Mouse (Mus musculus) Muller cell, postnatal 12 days (primary cell): ENCODE results near the gene Hoxa7.

Source experiments
- DNase-seq: peaks from one replicate; pipeline ENCODE4 v3.0.0-alpha.2; 2015; ENCODE audit errors: inconsistent ontology term

Gene Hoxa7

DNA sequence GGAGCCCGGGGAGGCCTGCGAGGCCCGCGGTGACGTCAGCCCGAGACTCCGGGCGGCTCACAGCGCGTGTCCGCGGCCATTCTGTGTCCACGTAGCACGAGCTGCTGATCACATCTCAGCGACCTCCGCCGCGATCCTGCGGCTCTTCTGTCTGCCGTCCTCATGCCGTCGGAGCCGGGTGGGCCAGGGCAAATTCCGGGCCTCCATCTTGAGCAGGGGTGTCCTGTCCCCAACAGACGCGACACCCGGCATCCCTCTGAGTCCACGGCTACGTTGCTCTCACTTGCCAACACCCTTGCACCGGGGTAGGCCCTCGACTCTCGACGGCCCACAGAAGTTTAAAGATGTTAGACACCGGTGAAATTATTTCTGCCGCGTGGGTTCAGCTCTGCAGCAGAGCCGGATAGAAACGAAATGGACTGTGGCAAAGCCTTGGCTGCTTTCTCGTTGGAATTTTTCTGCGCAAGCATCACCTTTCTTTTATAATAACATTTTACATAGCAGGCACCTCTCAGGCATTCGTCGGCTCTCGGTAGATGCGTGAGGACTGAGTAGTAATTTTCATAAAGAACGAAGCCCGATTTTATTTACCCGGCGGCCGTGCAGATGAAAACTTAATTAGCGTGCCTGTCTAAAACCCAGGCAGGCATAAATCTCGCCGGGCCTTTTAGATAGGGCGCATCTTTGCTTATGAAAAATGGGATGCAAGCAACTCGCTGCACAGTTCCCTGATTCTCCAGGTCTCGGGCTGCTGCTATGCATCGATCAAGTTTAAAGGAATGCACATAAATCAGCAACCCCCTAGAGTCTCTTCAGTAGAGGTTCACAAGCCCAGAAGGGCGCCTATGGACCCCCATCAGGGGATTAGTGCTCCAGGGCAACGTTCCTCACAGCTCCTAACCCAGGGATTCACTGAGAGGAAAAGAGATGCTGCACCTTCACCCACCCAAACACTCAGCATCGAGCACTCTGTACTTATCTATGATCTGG lies 32.2 kb upstream of the Hoxa7 start:
- no peak for DNase-seq

DNA sequence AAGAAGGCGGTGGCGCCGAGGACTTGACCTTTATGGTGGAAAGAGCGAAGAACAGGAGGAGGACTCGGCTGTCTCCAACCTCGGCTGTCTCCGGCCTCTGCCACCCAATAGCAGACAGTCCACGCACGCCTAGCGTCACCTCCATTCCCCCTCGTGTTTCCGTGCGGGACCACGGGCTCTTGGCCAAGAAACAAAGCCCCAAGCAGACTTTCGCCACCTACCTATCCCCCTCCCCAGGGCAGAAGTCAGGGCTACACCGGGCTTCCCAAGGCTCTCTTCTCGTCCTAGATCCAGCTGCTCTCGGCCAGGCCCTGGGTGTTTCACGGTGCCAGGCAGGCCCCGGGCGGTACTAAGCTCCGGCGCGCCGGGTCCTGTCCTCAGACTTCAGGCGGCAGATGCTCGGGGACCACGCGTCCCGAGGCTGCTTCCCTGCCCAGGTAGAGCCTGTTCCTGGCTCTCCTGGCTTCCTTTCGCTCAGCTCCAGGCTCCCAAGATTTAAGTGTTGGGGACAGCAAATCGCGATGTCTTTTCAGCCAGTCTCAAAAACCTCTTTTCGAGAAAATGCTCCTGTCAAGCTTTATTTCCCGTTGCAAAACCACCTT lies 31.2 kb upstream of the Hoxa7 start:
- no peak for DNase-seq

DNA sequence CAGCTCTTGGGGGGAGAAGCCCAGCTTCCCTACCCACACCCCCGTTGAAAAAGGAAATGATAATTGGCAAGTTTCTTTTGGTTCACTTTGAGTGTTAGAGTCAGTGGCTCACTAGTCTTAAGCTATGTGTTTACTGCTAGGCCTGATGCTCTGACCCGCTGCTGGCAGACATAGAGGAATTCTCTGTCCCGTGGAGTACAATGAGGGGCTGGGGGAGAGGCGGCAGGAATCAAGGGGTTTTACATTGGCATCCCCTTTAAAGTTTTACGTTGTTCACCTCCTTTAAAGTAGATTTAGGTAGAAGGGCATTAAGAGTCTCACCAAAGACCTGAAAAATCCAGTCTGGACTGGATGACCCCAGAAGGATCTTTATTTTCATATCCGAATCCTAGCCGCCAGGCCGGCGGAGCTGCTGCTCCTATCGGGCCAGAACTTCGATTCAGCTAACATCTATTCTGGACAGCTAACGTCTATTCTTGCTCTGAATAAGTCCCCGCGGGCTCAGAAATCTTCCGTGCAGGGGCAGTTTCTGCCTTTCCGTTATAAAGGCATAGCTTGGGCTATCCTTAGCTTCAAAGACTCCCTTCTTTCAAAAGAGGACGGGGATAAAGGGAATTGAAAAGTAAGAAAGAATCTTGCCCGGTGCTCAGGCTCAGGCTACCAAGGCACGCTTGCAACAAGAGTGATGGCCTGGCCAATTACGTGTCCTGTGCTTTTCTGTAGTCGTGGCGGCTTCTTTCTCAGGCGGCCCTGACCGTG lies 30.5 kb upstream of the Hoxa7 start:
- no peak for DNase-seq

DNA sequence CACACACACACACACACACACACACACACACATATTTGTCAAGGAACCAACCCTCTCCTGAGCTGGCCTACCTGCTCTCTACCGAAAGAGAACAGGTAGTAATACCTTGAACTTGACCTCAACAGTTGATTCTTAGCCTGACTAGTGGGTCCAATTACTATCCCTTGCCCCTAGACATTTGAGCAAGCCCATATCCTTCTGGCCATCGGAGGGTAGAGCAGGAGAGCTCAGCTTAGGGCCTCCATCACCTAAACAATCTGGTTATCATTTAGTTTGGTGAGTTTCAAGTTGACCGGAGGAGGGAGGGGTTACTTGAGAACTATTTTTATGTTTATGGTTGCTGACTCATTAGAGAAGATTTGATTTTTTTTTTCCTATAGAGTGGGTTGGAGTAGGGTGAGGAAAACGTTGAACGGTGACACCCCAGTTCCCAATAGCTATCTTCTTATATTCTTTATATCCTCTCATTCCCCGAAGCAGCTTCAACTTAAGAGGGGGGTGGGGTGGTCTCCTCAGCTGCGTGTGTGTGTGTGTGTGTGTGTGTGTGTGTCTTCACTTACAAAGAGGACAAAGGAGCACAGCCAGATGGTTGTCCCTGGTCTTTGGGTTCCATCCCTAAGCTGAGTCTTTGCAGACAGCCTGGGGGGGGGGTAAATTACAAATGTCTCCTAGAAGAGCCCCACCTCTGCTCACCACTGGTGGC lies 29.7 kb upstream of the Hoxa7 start:
- no peak for DNase-seq

DNA sequence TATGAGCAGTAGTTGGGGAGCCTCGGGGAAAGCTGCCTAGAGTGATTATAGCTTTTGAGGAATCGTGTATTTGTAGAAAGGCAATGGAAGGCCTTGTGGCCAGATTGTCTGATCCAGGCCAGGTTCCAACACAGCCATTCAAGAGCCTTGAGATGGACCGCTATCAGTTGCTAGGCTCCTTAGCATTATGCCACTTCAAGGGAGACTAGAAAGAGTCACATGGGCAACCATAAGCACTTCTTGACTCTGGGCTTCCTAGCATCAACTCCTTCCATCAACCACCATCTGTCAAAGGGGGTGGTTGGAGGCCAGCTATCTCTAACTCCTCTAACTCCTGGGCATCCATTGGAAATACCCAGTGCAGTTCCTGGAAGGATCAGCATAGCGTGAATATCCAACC lies 28.2 kb upstream of the Hoxa7 start:
- DNase-seq = no peak

DNA sequence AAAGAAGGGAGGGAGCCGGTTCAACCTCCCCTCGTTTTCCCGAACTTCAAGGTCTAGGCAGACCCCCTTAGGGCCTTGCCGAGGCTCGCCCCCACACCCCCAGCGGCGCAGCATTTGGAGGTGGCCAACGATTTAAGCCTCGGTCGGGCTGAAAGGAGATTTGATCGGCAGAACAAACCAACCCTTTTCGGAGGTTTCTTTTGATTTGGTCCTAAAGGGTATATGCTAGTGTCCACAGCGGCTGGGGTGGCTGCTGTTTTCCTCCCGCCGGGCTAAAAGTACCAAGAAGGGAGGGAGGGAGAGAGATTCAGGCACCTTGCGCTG lies 27.7 kb upstream of the Hoxa7 start:
- no peak for DNase-seq

DNA sequence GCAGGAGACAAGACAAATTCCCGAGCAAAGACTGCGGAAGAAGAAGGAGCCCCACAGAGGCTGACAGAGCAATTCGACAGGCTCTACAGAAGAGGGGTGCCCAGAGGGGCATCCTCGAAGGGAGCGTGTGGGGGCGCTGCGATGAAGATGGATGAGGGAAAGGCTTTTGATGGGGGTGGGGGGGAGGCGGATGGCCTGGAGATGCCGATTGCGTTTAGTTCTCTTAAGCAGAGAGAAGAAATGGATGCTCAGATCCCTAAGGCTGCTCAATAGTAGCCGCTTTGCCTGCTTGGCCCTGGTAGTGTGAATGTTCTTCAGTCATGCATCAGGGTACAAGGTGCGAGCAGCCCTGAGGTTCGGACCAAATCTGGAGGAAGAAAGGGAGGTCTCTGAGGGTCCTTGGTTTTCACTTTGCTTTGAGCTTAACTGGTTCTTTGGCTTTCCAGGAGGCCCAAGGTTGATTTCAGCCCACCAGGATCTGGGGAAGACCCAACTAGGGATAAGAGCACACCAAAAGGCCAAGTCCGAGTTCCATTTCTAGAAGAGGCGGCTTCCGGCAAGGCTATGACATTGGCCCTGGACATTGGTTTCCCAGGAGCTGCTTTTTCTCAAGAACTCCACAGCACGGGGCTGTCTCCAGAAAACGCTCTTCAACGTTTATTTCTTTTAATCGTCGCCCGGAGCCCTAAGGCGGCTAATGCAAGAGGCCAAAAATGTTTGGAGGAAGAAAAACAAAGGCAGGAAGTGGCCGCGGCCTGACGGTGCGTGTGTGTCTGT lies 27.2 kb upstream of the Hoxa7 start:
- no peak for DNase-seq

DNA sequence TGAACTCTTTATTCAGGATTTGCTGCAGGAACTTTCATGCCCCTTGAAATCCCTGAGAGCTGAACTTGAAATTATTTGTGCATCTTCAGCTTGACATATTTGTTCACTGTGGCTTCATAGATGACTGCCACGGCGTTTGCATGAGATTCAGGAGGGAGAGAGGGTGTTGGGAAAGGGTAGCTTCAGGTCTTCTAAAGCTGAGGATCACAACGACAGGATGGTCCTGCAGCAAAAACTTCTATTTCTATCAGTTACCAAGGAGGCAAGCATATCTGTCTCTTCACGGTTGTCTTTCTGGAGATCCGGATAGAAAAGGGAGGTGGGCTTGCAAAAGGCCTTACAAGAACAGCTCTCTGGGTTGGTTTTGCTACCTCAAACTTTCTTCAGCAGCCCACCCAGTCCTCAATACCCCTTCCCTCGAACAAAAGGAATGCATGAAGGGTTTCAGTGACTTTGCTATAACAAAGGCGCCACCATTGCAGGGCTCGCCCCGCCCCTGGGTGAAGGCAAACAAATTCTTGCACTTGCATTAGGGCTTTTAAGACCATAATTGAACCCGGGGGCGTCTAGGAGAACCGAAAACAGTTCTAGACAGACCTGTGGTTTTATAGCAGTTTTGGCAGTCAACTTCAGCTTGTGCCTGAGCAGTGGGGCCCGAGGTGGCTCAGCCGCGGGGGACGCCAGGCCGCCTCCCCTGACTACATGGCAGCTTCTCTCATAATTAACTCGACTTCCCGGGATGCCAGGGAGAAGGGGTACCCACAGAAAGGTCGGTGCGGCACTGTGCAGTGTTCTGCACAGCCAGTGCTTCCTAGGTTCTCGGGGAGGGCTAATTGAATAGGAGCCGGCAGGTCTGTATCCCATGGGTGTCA lies 26.3 kb upstream of the Hoxa7 start:
- no peak for DNase-seq

DNA sequence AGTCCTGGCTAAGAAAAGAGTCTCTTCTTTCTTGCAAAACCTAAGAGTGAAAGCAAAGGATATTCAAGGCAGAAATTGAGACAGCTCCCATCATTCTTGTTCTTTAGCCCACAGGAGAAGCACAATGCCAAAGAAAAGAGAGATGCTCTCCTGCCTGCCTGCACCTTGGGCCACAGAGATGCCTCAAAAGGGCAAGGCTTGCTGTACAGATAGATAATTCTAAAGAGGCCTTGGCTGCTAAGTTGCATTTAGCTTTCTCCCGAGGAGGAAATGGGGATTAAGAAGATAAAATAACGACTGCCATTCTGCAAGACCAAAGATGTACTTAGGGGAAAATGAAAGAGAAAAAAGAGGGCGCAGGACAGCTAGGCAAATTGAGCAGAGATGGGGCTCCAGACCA lies 25.3 kb upstream of the Hoxa7 start:
- DNase-seq = no peak

DNA sequence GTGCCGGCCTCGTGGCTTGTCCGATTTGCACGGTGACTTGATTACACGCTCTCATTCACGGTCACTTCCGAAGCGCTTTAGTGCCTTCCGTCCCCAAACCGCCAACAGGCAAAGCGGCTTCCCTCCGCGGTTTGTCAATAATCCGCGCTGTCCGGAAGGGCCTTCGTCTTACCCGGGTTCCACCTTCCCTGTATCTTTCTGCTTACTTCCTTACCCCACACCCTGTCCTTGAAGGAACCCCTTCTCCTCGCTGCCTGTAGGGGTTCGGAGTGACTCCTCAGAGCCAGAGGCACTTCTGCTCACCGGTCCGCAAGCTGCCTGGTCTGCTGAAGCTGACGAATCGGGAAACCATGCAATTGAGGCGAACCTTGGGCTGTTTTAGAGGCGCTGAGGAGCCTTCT lies 24.7 kb upstream of the Hoxa7 start:
- DNase-seq = no peak

DNA sequence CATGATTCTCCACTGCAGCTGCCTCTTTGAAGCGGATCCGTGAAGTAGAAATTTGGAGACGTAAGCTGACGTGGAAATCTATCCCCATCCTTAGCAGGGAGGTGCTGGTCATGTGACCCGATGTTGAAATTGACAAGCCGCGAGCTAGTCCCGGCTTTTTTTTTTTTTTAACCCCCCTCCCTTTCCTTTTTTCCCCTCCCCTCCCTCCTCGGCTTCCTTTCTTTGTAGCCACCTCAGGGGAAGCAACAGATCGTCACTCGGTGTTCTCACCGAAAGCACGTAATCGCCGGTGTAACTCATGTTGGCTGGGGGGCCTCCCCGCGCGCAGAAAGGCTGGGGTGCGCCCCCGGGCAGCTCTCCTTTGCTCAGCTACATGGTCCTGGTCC lies 24.1 kb upstream of the Hoxa7 start, which contains the start of gene Hoxa11:
Hoxa11 (minus strand) TSS at position 54 of the 386 bp plus-strand sequence.
- no peak for DNase-seq

DNA sequence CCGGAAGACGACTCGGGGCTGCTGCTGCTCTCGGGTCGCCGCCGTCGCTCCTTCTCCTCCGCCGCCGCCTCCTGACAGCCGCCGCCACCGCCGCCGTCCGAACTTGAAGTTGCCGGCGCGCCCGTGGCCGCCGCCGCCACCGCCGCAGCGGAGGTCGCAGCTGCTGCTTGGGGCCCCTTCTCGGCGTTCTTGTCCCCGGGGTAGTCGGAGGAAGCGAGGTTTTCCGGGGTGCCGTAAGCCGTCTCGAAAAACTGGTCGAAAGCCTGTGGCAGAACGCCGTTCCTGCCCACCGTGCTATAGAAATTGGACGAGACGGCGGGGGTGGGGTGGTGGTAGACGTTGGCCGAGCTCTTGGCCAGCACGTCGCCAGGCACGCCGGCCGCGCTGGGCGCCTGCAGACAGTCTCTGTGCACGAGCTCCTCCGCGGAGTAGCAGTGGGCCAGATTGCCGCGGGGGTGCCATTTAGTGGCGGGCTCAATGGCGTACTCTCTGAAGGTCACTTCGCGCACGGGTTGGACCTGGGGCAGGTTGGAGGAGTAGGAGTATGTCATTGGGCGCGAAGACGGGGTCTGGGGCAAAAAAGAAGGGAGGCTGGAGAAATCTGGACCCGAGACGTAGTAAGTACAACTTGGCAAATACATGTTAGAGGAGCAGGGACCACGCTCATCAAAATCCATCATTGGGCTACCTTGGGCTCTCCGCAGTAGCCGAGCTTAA lies 23.5 kb upstream of the Hoxa7 start:
- DNase-seq = no peak

DNA sequence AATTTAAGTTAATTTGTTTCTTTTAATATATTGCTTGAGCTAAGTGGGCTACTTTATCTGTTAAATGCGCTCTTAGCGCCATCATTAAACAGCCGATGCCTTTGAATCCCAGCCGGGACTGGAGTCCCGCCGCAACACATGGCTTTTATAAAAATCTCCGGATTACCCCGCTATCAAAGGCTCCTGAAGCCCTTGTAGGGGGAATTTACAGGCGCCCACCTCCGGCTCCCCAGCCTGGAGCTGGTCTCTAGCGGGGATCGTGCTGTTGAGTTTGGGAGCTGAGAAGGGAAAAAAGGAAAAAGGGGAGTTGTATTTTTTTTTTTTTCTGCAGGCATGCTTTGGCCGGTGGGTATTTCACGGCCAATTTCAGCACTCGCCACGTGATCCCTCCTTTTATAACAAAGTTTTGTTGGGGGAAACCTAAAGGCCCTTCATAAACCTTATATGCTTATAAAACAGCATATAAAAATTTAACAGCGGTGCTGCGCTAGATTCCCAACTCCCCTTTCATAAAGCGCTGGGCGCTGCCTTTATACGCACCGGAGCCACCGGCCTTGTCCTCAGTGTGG lies 22.9 kb upstream of the Hoxa7 start:
- DNase-seq = no peak

DNA sequence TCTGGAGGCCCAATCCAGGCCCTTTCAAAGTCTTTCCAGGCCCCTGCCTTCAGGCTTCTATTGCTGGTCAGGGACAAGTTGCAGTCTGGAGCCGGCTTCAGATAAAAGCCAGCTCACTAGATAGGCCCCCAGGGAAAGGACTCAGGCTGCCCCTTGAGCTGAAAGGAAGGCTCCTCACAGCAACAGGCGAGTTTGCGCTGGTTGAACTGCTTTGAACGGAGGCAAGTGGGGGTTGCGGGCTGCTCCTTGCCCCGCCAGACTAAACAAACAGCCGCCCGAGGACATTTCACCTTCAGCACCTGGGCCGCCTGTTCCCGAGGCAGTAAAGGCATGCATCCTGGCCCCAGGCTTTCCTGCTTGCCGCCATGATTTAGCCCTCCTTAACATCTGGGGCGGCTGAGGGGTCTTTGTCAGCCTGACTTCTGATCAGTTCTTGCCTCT lies 22.0 kb upstream of the Hoxa7 start:
- no peak for DNase-seq

DNA sequence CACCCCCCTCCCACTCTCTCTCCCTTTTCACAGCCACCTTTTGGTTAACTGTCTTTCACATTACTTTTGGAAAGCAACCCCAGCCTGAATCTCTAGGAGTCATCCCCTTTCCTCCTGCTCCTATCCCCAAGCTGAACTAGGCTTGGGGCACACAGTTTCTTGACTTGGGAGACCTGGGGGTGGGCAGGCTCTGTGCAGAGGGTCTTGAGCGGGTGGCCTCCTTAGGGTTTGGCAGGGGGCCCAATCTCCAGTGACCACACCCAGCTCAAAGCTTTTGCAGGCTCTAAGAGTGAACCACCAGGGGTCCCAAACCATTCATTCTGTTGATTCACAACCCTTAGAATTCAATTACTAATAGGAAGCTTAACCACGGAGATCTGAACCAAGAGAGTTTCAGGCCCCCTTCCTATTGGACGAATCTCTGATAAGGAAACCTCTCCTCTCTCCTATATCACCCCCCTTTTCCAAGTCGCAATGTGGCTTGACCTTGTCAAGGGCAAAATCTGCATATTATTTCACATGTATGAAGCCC lies 21.2 kb upstream of the Hoxa7 start:
- DNase-seq = no peak

DNA sequence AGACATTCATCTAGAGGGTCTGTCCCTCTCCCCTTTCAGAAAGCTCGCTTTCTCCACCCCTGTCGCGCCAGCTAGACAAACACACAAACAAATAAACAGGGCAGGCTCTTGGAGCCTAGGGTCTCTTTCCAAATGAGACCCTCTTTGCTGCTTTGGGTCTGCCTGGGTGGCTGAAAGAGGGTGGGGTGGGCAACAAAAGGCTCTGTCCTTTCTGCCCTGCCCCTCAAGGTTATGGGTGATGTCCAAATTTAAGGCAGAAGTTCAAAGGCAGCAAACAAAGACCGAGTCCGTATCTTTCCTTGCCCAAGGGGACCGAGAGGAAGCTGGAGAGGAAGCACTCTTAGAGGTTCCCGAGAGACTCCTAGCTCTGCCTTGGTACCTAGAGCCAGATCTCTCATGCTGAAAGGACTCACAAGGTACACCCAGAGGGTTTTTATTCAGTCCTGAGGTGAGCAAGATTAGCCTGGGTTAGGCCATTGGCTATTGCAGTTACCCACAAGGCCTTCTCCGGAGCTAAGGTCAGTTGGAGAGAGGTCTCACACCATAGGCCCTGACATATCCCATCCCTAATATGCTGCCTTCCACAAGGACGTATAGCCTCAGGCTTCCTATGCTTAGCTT lies 19.5 kb upstream of the Hoxa7 start:
- no peak for DNase-seq

DNA sequence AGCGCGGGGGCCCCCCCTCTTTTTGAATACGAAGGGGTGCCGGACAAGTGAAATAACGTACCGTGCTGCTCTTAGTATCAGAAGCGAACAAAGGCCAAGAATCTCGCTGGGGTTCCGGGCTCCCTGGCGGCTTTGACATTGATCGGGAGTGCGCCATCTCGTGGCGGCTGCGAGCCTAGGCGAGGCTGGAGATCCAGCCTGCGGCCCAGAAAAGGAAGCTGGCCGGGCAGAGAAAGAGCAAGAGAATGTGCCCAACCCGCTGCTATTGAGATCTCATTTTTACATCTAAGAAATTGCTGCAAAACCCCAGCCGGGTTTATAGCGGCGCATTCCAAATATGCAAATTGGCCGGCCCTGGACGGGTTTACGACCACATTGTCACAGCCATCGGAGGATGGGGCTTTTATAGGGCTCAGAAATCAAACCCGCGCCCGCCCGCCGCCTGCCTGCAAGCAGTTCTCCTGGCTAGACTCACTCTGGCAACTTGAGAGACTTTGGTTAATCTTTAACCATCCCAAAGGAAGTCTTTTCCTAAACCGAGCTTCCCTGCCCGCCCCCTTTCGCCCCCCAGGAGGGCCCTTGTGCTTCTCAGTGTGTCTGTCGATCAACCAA lies 18.8 kb upstream of the Hoxa7 start, which contains the start of gene Hoxa10:
Hoxa10 (minus strand) TSS at position 466 of the 612 bp plus-strand sequence.
- DNase-seq = peak; percentile 40
